Mouse (Mus musculus) embryonic fibroblast, embryonic 13.5 days (primary cell): ENCODE data around the gene Tex264.

ENCODE experiments used
- CTCF ChIP-seq: IDR thresholded peaks from 2 replicates; pipeline ENCODE4 v1.5.1; 2011; ENCODE audit warnings: mild to moderate bottlenecking, control low read depth, low read length, moderate library complexity, borderline replicate concordance; ENCODE audit not compliant: insufficient read depth
- POLR2A ChIP-seq: IDR thresholded peaks from 2 replicates; pipeline ENCODE4 v1.6.1; 2011; ENCODE audit warnings: low read depth, mild to moderate bottlenecking, control low read depth, low read length, moderate library complexity

GRCm38 (mm10) chr9:106675965-106676364 lies 9.8 kb downstream of the Tex264 start:
- TF ChIP-seq CTCF (no peak), POLR2A (no peak)
